8 mouse cellular contexts compared by ENCODE assay signal in genomic region chr1:104944470-104945109, GRCm38 (mm10).
A peak's percentile ranks its signal among the peaks of the same experiment; 100 is the strongest.
DNase-seq lines count a peak whose midpoint lies in the region; ATAC-seq and TF ChIP-seq lines count a peak whose summit lies in the region.

No protein-coding gene starts in this region.

- H3K27me3 ChIP-seq in embryonic facial prominence, embryonic 14.5 days (replicated peaks; ENCODE audit: control insufficient read depth, insufficient read depth, low read length) = no peaks in the 10 kb centered on the region
- no peaks in the 10 kb centered on the region for H3K27me3 ChIP-seq in hindbrain, postnatal 0 days (ENCODE audit: insufficient read depth, low read length)

- H3K36me3 ChIP-seq in embryonic facial prominence, embryonic 14.5 days (ENCODE audit: control insufficient read depth, insufficient read depth, low read length) = no peaks in the 10 kb centered on the region
- H3K36me3 ChIP-seq in hindbrain, postnatal 0 days (ENCODE audit: insufficient read depth, low read length) = no peaks in the 10 kb centered on the region

- H3K4me1 ChIP-seq in embryonic facial prominence, embryonic 14.5 days (ENCODE audit: control insufficient read depth, insufficient read depth, low read length) = no peaks in the 10 kb centered on the region
- no peaks in the 10 kb centered on the region for H3K4me1 ChIP-seq in hindbrain, postnatal 0 days (ENCODE audit: insufficient read depth, low read length)

- WGBS in embryonic facial prominence, embryonic 14.5 days = 7% methylated on average over 2 of the region's 2 CpGs
- WGBS in hindbrain, postnatal 0 days = 8% methylated on average over 2 of the region's 2 CpGs

- peak; percentile 86 for TF ChIP-seq CTCF in hindbrain, postnatal 0 days (IDR thresholded peaks at IDR 0.05; ENCODE audit: low read depth)
- peak; percentile 76 for TF ChIP-seq CTCF in left cerebral cortex, adult 2 months (IDR thresholded peaks at IDR 0.05)

- H3K4me3 ChIP-seq in embryonic facial prominence, embryonic 14.5 days (ENCODE audit: low read depth, low read length) = no peak overlapping the region
- no peak overlapping the region for H3K4me3 ChIP-seq in hindbrain, postnatal 0 days (ENCODE audit: low read length)
- H3K4me3 ChIP-seq in left cerebral cortex, adult 2 months = no peak overlapping the region

- H3K27ac ChIP-seq in embryonic facial prominence, embryonic 14.5 days (replicated peaks; ENCODE audit: low read depth, low read length) = no peak overlapping the region
- H3K27ac ChIP-seq in hindbrain, postnatal 0 days = no peak overlapping the region
- H3K27ac ChIP-seq in left cerebral cortex, adult 2 months = no peak overlapping the region

- no peak overlapping the region for H3K4me2 ChIP-seq in embryonic facial prominence, embryonic 14.5 days (ENCODE audit: low read depth, low read length)
- H3K4me2 ChIP-seq in hindbrain, postnatal 0 days (ENCODE audit: low read depth, low read length) = no peak overlapping the region

- ATAC-seq in embryonic facial prominence, embryonic 14.5 days (ENCODE audit: low read depth) = peak; percentile 84
- peak; percentile 94 for ATAC-seq in hindbrain, postnatal 0 days

- intact Hi-C loops in left cerebral cortex, adult 2 months (cut with DNase I) = loop anchor here (1.0 to 10.0 kb wide), 4 partner anchors 187 to 1150 kb away; no protein-coding TSS in a partner anchor

- 0 out of 2 replicates have a peak overlapping the region, but pooled peaks have one; percentile 25 for H3K9ac ChIP-seq in embryonic facial prominence, embryonic 14.5 days (ENCODE audit: low read depth, low read length)
- H3K9ac ChIP-seq in hindbrain, postnatal 0 days (replicated peaks; ENCODE audit: low read length) = no peak overlapping the region

- peak; percentile 49 for DNase-seq in adrenal gland, postnatal 10 days
- no peak for DNase-seq in adrenal gland, adult 18-20 months (ENCODE audit: low spot score in 2 of 2)
- DNase-seq in adrenal gland, postnatal 14 days = peak; percentile 47
- DNase-seq in embryonic facial prominence, embryonic 14.5 days (ENCODE audit: low spot score) = peak; percentile 84
- peak; percentile 87 for DNase-seq in hindbrain, postnatal 0 days (ENCODE audit: low spot score)
- DNase-seq in left cerebral cortex, adult 2 months (ENCODE audit: extremely low spot score in 1 of 2, low spot score in 2 of 2) = peak; percentile 32 to 50
- peak; percentile 82 for DNase-seq in retina, embryonic 14.5 days (ENCODE audit: low spot score)
- no peak for DNase-seq in spleen, postnatal 4 days (ENCODE audit: low spot score in 2 of 2)

- H3K9me3 ChIP-seq in embryonic facial prominence, embryonic 14.5 days (ENCODE audit: control insufficient read depth, low read length) = no peaks in the 10 kb centered on the region
- no peaks in the 10 kb centered on the region for H3K9me3 ChIP-seq in hindbrain, postnatal 0 days (ENCODE audit: low read length)

Comparison
In these comparisons a context has a peak if more than half of its experiments do, and no peak if none do; other contexts are left out.
1. DNase-seq: peak in adrenal gland, postnatal 10 days (single experiment), adrenal gland, postnatal 14 days (single experiment), embryonic facial prominence, embryonic 14.5 days (single experiment), hindbrain, postnatal 0 days (single experiment), left cerebral cortex, adult 2 months (2 of 2) and retina, embryonic 14.5 days (single experiment); none in adrenal gland, adult 18-20 months (0 of 2) and spleen, postnatal 4 days (0 of 2).